Mouse (Mus musculus): ENCODE measurements around the gene 2510002D24Rik. TPM values are rescaled to one million over a fixed set of nuclear protein-coding genes. Genes with fewer than 3 reads are reported as not detected.

2510002D24Rik gene
- polyA plus RNA-seq, 2 experiments: 11.0 to 20.5 TPM

- Histone ChIP-seq H3K9ac (replicated peaks) (no peak overlapping the region), H3K36me3 (replicated peaks; ENCODE audit: control insufficient read depth, insufficient read depth, low read depth) (peaks cover 87% of the 10 kb centered on the region), H3K4me2 (ENCODE audit: low read depth) (no peak overlapping the region), H3K9me3 (ENCODE audit: control insufficient read depth, low read length) (no peaks in the 10 kb centered on the region), H3K4me3 (ENCODE audit: insufficient read depth in 1 of 2, low read depth in 2 of 2, low read length in 2 of 2) (no peak overlapping the region), H3K27me3 (ENCODE audit: control insufficient read depth, insufficient read depth, low read length) (no peaks in the 10 kb centered on the region), H3K27ac (no peak overlapping the region), H3K4me1 (replicated peaks; ENCODE audit: control insufficient read depth in 2 of 2, insufficient read depth in 2 of 2, low read length in 1 of 2) (no peaks in the 10 kb centered on the region)
- ATAC-seq (ENCODE audit: insufficient read depth) (no peak), DNase-seq (ENCODE audit: low read depth in 3 of 3, low spot score in 3 of 3) (no peak)
- WGBS (ENCODE audit: insufficient replicate concordance): 82% methylated on average over 7 of the region's 7 CpGs
- no peak for TF ChIP-seq EP300 (IDR thresholded peaks at IDR 0.05; ENCODE audit: low read depth)
- TF ChIP-seq CTCF (IDR thresholded peaks at IDR 0.05; ENCODE audit: low read depth): no peak
Observed at GRCm38 (mm10) chr16:18796645-18797044, 39.7 kb upstream of the 2510002D24Rik start.

GRCm38 (mm10) chr16:18798151-18798550 lies 38.2 kb upstream of the 2510002D24Rik start:
- Histone ChIP-seq H3K4me1 (replicated peaks; ENCODE audit: control insufficient read depth in 2 of 2, insufficient read depth in 2 of 2, low read length in 1 of 2) (no peaks in the 10 kb centered on the region), H3K4me2 (ENCODE audit: low read depth) (no peak overlapping the region), H3K9me3 (ENCODE audit: control insufficient read depth, low read length) (no peaks in the 10 kb centered on the region), H3K9ac (replicated peaks) (no peak overlapping the region), H3K36me3 (replicated peaks; ENCODE audit: control insufficient read depth, insufficient read depth, low read depth) (peaks cover 88% of the 10 kb centered on the region), H3K27ac (no peak overlapping the region), H3K27me3 (ENCODE audit: control insufficient read depth, insufficient read depth, low read length) (no peaks in the 10 kb centered on the region), H3K4me3 (ENCODE audit: insufficient read depth in 1 of 2, low read depth in 2 of 2, low read length in 2 of 2) (no peak overlapping the region)
- TF ChIP-seq CTCF (IDR thresholded peaks at IDR 0.05; ENCODE audit: low read depth) (no peak), EP300 (IDR thresholded peaks at IDR 0.05; ENCODE audit: low read depth) (no peak)
- DNase-seq (ENCODE audit: low read depth in 3 of 3, low spot score in 3 of 3) (no peak), ATAC-seq (ENCODE audit: insufficient read depth) (no peak)
- 85% methylated on average over 5 of the region's 5 CpGs for WGBS (ENCODE audit: insufficient replicate concordance)

DNA sequence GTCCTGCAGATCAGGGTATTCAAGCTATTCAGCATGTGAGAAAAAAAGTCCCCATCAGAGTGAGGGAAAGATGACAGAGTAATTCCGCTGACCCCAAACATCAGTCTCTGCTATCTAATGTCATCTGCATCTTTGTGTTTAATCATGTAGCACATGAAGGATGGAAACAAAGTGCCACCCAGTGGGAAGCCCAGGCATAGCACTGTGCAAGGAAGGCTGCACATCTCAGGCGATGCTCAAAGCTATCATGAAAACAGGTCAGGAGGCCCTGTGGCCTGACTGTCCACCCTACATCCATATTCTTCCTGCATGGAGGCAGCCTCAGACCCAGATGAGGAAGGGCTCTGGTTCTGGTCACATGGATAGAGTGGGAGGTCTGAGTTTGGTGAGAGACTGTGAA lies 37.5 kb upstream of the 2510002D24Rik start:
- no peaks in the 10 kb centered on the region for H3K9me3 ChIP-seq (ENCODE audit: control insufficient read depth, low read length)
- ATAC-seq (ENCODE audit: insufficient read depth) (no peak), DNase-seq (ENCODE audit: low read depth in 3 of 3, low spot score in 3 of 3) (no peak)
- H3K4me1 ChIP-seq (replicated peaks; ENCODE audit: control insufficient read depth in 2 of 2, insufficient read depth in 2 of 2, low read length in 1 of 2): no peaks in the 10 kb centered on the region
- no peak overlapping the region for H3K4me2 ChIP-seq (ENCODE audit: low read depth)
- TF ChIP-seq EP300 (IDR thresholded peaks at IDR 0.05; ENCODE audit: low read depth) (no peak), CTCF (IDR thresholded peaks at IDR 0.05; ENCODE audit: low read depth) (peak; percentile 58)
- H3K9ac ChIP-seq (replicated peaks): no peak overlapping the region
- peaks cover 85% of the 10 kb centered on the region for H3K36me3 ChIP-seq (replicated peaks; ENCODE audit: control insufficient read depth, insufficient read depth, low read depth)
- no peak overlapping the region for H3K4me3 ChIP-seq (ENCODE audit: insufficient read depth in 1 of 2, low read depth in 2 of 2, low read length in 2 of 2)
- no peaks in the 10 kb centered on the region for H3K27me3 ChIP-seq (ENCODE audit: control insufficient read depth, insufficient read depth, low read length)
- whole genome bisulfite sequencing (ENCODE audit: insufficient replicate concordance): 73% methylated on average over 2 of the region's 2 CpGs
- no peak overlapping the region for H3K27ac ChIP-seq

DNA sequence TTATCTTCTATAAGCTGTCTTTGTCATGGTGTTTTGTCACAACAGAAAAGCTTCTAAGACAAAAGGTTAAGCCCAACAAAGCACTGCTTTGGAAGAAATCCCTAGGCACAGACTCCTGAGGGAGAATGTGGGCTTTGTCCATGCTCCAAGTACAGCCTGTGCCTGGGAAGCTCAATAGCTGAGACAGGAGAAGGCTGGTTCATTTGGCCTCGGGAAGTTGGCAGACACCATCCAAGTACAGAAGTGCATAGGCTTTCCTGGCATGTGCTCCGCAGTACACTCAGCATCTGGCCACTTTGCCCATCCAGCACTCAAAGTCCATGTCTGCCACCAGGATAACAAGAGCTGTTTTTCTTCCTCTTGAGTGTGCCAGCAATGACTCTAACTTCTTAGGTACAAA lies 30.6 kb upstream of the 2510002D24Rik start:
- ATAC-seq (ENCODE audit: insufficient read depth): no peak
- DNase-seq (ENCODE audit: low read depth in 3 of 3, low spot score in 3 of 3): no peak
- H3K36me3 ChIP-seq (replicated peaks; ENCODE audit: control insufficient read depth, insufficient read depth, low read depth): peaks cover 77% of the 10 kb centered on the region
- H3K4me2 ChIP-seq (ENCODE audit: low read depth): no peak overlapping the region
- no peaks in the 10 kb centered on the region for H3K9me3 ChIP-seq (ENCODE audit: control insufficient read depth, low read length)
- H3K4me1 ChIP-seq (replicated peaks; ENCODE audit: control insufficient read depth in 2 of 2, insufficient read depth in 2 of 2, low read length in 1 of 2): peaks cover 5 to 6% of the 10 kb centered on the region in 2 experiments; a peak in 3 of 4 replicates
- TF ChIP-seq CTCF (IDR thresholded peaks at IDR 0.05; ENCODE audit: low read depth): no peak
- TF ChIP-seq EP300 (IDR thresholded peaks at IDR 0.05; ENCODE audit: low read depth): no peak
- 87% methylated on average over 2 of the region's 2 CpGs for WGBS (ENCODE audit: insufficient replicate concordance)
- H3K4me3 ChIP-seq (ENCODE audit: insufficient read depth in 1 of 2, low read depth in 2 of 2, low read length in 2 of 2): no peak overlapping the region
- H3K27me3 ChIP-seq (ENCODE audit: control insufficient read depth, insufficient read depth, low read length): no peaks in the 10 kb centered on the region
- no peak overlapping the region for H3K27ac ChIP-seq
- no peak overlapping the region for H3K9ac ChIP-seq (replicated peaks)

DNA sequence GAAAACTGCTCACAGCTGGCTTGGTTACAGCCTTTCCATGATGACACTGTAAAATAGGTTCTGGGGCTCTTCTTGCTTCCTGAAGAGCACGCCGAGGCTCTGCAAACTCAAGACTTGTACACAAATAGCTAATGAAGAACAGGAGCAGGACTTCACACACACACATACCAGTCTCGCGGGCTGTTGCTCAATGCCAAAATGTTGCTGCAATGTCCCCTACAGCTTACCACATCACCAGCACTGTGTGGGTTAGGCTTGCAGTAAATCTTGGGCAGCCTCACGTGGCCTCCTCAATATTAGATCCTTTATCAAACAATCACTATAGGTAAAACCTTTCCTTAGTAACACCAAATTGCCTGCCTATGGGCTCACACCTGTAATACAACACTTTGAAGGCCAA lies 27.4 kb upstream of the 2510002D24Rik start:
- no peak overlapping the region for H3K27ac ChIP-seq
- no peak for TF ChIP-seq EP300 (IDR thresholded peaks at IDR 0.05; ENCODE audit: low read depth)
- no peak for TF ChIP-seq CTCF (IDR thresholded peaks at IDR 0.05; ENCODE audit: low read depth)
- WGBS (ENCODE audit: insufficient replicate concordance): 82% methylated on average over 5 of the region's 5 CpGs
- H3K9me3 ChIP-seq (ENCODE audit: control insufficient read depth, low read length): no peaks in the 10 kb centered on the region
- H3K4me2 ChIP-seq (ENCODE audit: low read depth): 0 out of 2 replicates have a peak overlapping the region, but pooled peaks have one; percentile 7
- no peak overlapping the region for H3K4me3 ChIP-seq (ENCODE audit: insufficient read depth in 1 of 2, low read depth in 2 of 2, low read length in 2 of 2)
- peaks cover 12 to 16% of the 10 kb centered on the region in 2 experiments; a peak in 3 of 4 replicates for H3K4me1 ChIP-seq (replicated peaks; ENCODE audit: control insufficient read depth in 2 of 2, insufficient read depth in 2 of 2, low read length in 1 of 2)
- DNase-seq (ENCODE audit: low read depth in 3 of 3, low spot score in 3 of 3) (no peak), ATAC-seq (ENCODE audit: insufficient read depth) (no peak)
- peaks cover 55% of the 10 kb centered on the region for H3K36me3 ChIP-seq (replicated peaks; ENCODE audit: control insufficient read depth, insufficient read depth, low read depth)
- H3K27me3 ChIP-seq (ENCODE audit: control insufficient read depth, insufficient read depth, low read length): no peaks in the 10 kb centered on the region
- H3K9ac ChIP-seq (replicated peaks): no peak overlapping the region

Measured in liver, embryonic 14.5 days (tissue).